Mouse (Mus musculus) limb, embryonic 14.5 days (tissue): ENCODE measurements at regions not wholly inside any gene's neighbourhood (a gene's known extent, or its start where the extent isn't known, plus 50 kb on each side); places are given as distances from the start of the nearest gene placed in this dataset.

Experiments
- ATAC-seq: fragments of 200-750 bp; cut with Nextera tagmentation; 2 replicates; pipeline ENCODE4 v1.8.0; 2017; ENCODE audit warnings: low read depth, moderate number of reproducible peaks, moderate TSS enrichment; ENCODE audit not compliant: low FRiP score
- DNase-seq: peaks from one replicate; pipeline ENCODE4 v3.0.0-alpha.2; 2015; ENCODE audit warnings: low spot score
- H3K27ac ChIP-seq: fragments of 300-500 bp; sonication (generic); replicated peaks from 2 replicates; pipeline ENCODE4 v1.5.1; 2014; ENCODE audit warnings: low read depth, mild to moderate bottlenecking, low read length, moderate library complexity, mixed read lengths
- H3K27me3 ChIP-seq: fragments of 300-500 bp; sonication (generic); 2 replicates; pipeline ENCODE4 v1.6.1; 2014; ENCODE audit warnings: low read length, mixed read lengths; ENCODE audit not compliant: control insufficient read depth, insufficient read depth
- H3K36me3 ChIP-seq: fragments of 300-500 bp; sonication (generic); 2 replicates; pipeline ENCODE4 v1.6.1; 2014; ENCODE audit warnings: mild to moderate bottlenecking, low read length, moderate library complexity, mixed read lengths; ENCODE audit not compliant: control insufficient read depth, insufficient read depth
- H3K4me1 ChIP-seq: fragments of 300-500 bp; sonication (generic); 2 replicates; pipeline ENCODE4 v1.6.1; 2014; ENCODE audit warnings: antibody characterized with exemption, low read length, mixed read lengths; ENCODE audit not compliant: control insufficient read depth, insufficient read depth
- H3K4me2 ChIP-seq: fragments of 300-500 bp; sonication (generic); replicated peaks from 2 replicates; pipeline ENCODE4 v1.6.1; 2014; ENCODE audit warnings: low read depth, mild to moderate bottlenecking, low read length, moderate library complexity; ENCODE audit not compliant: severe bottlenecking
- H3K4me3 ChIP-seq: fragments of 300-500 bp; sonication (generic); replicated peaks from 2 replicates; pipeline ENCODE4 v1.5.1; 2014; ENCODE audit warnings: low read length
- H3K9ac ChIP-seq: fragments of 300-500 bp; sonication (generic); 2 replicates; pipeline ENCODE4 v1.6.1; 2014; ENCODE audit warnings: mild to moderate bottlenecking, low read depth, low read length, moderate library complexity; ENCODE audit not compliant: severe bottlenecking
- H3K9me3 ChIP-seq: fragments of 300-500 bp; sonication (generic); 2 replicates; pipeline ENCODE4 v1.6.1; 2016; ENCODE audit warnings: low read length; ENCODE audit not compliant: control insufficient read depth
- POLR2A ChIP-seq: fragments of 200-500 bp; IDR thresholded peaks from 2 replicates; pipeline ENCODE4 v1.8.0; 2012; ENCODE audit warnings: inconsistent platforms, mild to moderate bottlenecking, moderate library complexity, borderline replicate concordance; ENCODE audit not compliant: insufficient read depth, insufficient read length; ENCODE audit errors: extremely low read depth
- WGBS: fragments of 180-500 bp; shearing (Covaris S2); extraction: QIAGEN DNeasy Blood & Tissue Kit; methylation state at CpG from one replicate; pipeline ENCODE4 v1.1.7; 2014; 5-methylcytosine and 5-hydroxymethylcytosine counted together

DNA sequence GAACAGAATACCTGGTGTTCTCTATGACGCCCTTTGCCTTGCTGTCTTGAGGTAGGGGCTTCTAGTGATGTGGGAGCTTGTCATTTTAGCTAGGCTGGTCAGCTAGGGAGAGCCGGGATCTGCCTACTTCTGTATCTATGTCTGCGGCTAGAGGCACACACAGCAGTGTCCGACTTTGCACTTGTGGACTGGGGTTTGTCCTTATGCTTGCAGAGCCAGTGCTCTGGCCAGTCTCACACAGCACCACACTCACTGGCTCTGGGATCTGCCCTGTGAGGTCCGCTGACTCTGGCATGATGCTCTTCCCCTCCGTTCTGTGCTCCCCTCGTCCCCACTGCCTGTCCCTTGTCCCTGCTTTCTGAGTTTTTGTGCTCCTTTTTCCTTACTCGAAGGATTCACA, 275.3 kb downstream of the Etnk1 start:
- peaks cover 5% of the 10 kb centered on the region; the same call in 1 of the 2 replicates for H3K27me3 ChIP-seq
- ATAC-seq (no peak), DNase-seq (no peak)
- H3K9me3 ChIP-seq = no peaks in the 10 kb centered on the region
- no peak overlapping the region for H3K4me2 ChIP-seq
- H3K27ac ChIP-seq = no peak overlapping the region
- H3K36me3 ChIP-seq = no peaks in the 10 kb centered on the region
- no peak overlapping the region for H3K9ac ChIP-seq
- TF ChIP-seq POLR2A = no peak
- peaks cover 15% of the 10 kb centered on the region for H3K4me1 ChIP-seq
- H3K4me3 ChIP-seq = no peak overlapping the region
- WGBS = 81% methylated on average over 8 of the region's 8 CpGs

DNA sequence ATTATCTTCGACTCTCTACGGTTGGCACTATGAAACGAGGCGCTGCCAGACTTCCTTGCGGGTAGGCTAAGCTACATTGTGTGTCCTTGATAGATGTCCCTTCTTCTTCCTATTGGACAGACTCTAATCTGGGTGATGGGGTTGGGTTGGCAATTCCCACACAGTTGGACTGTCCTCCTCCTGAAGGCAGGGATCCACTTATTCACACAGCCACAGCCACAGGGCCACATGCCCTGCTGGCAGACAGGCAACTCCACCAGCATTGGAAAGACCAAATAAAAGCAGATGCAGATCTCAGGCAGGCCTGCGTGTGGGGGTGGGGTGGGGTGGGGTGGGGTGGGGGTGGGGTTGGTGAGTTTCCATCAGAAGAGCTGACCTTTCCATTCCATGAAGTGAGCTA, 276.4 kb downstream of the Etnk1 start:
- ATAC-seq = no peak
- no peak overlapping the region for H3K27ac ChIP-seq
- H3K4me2 ChIP-seq = no peak overlapping the region
- no peak for DNase-seq
- no peaks in the 10 kb centered on the region for H3K9me3 ChIP-seq
- H3K9ac ChIP-seq = no peak overlapping the region
- peaks cover 5% of the 10 kb centered on the region; the same call in 1 of the 2 replicates for H3K4me1 ChIP-seq
- no peaks in the 10 kb centered on the region for H3K36me3 ChIP-seq
- H3K27me3 ChIP-seq = peaks cover 5% of the 10 kb centered on the region; the same call in 1 of the 2 replicates
- TF ChIP-seq POLR2A = no peak
- H3K4me3 ChIP-seq = no peak overlapping the region
- 86% methylated on average over 6 of the region's 6 CpGs for WGBS

DNA sequence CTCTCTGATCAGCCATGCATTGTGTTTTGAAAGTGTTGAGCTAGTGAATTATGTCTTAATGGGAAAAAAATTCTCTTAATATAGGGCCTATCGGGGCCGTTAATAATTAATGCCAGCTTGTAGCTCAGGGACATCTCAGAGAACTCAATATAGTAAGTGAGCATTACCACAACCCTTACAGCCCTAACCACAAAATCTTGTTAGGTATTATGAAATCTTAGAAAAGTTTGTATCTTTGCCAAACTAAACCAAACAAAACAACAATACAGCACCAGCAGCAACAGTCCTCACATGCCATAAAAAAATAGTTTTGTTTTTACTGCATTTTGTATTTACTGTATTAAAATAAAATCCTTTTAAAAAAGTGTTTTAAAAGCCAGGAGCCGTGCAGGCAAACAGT, 277.8 kb downstream of the Etnk1 start:
- 47% methylated on average over 3 of the region's 3 CpGs for WGBS
- Histone ChIP-seq H3K4me2 (no peak overlapping the region), H3K4me3 (no peak overlapping the region), H3K36me3 (no peaks in the 10 kb centered on the region), H3K27me3 (peaks cover 5% of the 10 kb centered on the region; the same call in 1 of the 2 replicates), H3K27ac (no peak overlapping the region), H3K9ac (no peak overlapping the region), H3K9me3 (no peaks in the 10 kb centered on the region), H3K4me1 (peaks cover 5% of the 10 kb centered on the region; the same call in 1 of the 2 replicates)
- DNase-seq (no peak), ATAC-seq (no peak)
- TF ChIP-seq POLR2A = no peak

DNA sequence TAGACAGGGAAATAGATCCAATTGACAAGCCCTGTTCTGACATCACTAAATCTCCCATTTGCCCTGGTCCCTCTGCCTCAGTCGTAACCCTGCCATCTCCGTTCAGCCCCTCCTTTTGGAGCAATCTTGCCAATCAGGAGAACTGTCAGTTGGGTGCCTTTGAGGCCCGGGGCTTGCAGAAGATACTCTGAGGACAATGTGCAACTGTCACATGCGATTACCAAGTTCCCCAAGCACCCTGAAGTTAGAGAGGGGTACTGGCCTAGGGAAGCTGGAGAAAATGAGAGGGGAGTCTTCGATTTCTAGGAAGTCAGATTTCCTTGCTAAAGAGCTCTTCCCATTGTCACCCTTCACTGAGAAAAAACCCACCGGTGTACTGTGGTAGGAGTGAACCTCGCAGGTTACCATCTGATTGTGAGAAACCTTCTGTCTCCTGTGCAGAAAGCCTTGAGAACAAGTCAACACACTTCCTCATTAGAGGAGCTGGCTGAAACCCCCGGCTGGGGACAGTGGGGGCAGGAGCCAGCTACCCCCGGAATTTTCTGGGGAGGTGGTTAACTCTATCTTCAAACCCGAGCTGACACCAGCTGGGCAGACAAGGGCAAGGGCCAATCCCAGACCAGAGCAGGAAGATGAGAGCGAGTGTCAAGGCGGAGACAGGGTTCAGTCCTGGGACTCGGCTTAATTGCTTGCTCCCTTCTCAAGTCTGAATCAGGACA, 279.0 kb downstream of the Etnk1 start:
- no peak overlapping the region for H3K4me2 ChIP-seq
- H3K4me1 ChIP-seq = peaks cover 5% of the 10 kb centered on the region; the same call in 1 of the 2 replicates
- H3K9ac ChIP-seq = no peak overlapping the region
- H3K9me3 ChIP-seq = no peaks in the 10 kb centered on the region
- H3K27ac ChIP-seq = no peak overlapping the region
- peaks cover 5% of the 10 kb centered on the region; the same call in 1 of the 2 replicates for H3K27me3 ChIP-seq
- DNase-seq = no peak
- no peak overlapping the region for H3K4me3 ChIP-seq
- no peaks in the 10 kb centered on the region for H3K36me3 ChIP-seq
- 82% methylated on average over 13 of the region's 13 CpGs for WGBS
- ATAC-seq = no peak
- TF ChIP-seq POLR2A = no peak

DNA sequence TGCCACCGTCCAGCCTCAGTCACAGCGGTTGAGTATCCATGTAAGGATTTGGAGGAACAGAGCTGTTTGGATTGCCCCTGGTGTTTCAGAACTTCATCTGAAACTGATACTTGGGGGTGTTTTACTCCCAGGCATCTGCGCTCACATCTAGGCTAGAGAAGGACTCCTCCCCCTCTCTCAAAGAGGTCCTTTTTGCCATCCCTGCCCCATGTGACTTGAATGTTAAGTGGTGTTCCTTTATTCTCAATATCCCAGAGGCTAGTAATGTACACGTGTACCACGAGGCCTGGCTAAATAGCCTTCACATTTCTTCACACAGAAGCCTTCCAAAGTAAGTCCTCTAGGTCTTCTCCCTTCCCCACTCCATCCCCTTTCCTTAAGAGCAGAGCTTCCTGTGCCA, 280.0 kb downstream of the Etnk1 start:
- no peak for TF ChIP-seq POLR2A
- WGBS = 80% methylated on average over 5 of the region's 5 CpGs
- no peak overlapping the region for H3K4me2 ChIP-seq
- peaks cover 5% of the 10 kb centered on the region; the same call in 1 of the 2 replicates for H3K27me3 ChIP-seq
- ATAC-seq (no peak), DNase-seq (no peak)
- H3K4me3 ChIP-seq = no peak overlapping the region
- no peak overlapping the region for H3K9ac ChIP-seq
- H3K36me3 ChIP-seq = no peaks in the 10 kb centered on the region
- no peak overlapping the region for H3K27ac ChIP-seq
- H3K4me1 ChIP-seq = peaks cover 5% of the 10 kb centered on the region; the same call in 1 of the 2 replicates
- no peaks in the 10 kb centered on the region for H3K9me3 ChIP-seq
